Mouse (Mus musculus): ENCODE measurements around the gene Ift88. TPM values are rescaled to one million over a fixed set of nuclear protein-coding genes. Genes with fewer than 3 reads are reported as not detected.

The Ift88 gene
- polyA plus RNA-seq, 1 experiment from 2014 or later: 6.1 TPM

- H3K9ac ChIP-seq: no peak overlapping the region
- H3K4me1 ChIP-seq: peaks cover 6% of the 10 kb centered on the region
- H3K27ac ChIP-seq (replicated peaks): no peak overlapping the region
- H3K27me3 ChIP-seq (replicated peaks): peaks cover 8% of the 10 kb centered on the region; the same call in 1 of the 2 replicates
- no peak overlapping the region for H3K4me3 ChIP-seq
- H3K36me3 ChIP-seq: peaks cover 21% of the 10 kb centered on the region
- WGBS: 23% methylated on average over 13 of the region's 13 CpGs
- H3K9me3 ChIP-seq: no peaks in the 10 kb centered on the region
- ATAC-seq (ENCODE audit: extremely low read depth, insufficient number of reproducible peaks, low FRiP score, low TSS enrichment): no peak
- no peak overlapping the region for H3K4me2 ChIP-seq
These were observed 122.7 kb downstream of the Ift88 start for GRCm38 (mm10) chr14:57546557-57547021.

GRCm38 (mm10) chr14:57547062-57547461 lies 123.2 kb downstream of the Ift88 start:
- WGBS: 74% methylated on average over 5 of the region's 5 CpGs
- Histone ChIP-seq H3K9me3 (no peaks in the 10 kb centered on the region), H3K27me3 (replicated peaks) (peaks cover 4% of the 10 kb centered on the region; the same call in 1 of the 2 replicates), H3K4me3 (no peak overlapping the region), H3K4me1 (peaks cover 6% of the 10 kb centered on the region), H3K36me3 (peaks cover 21% of the 10 kb centered on the region), H3K27ac (replicated peaks) (no peak overlapping the region), H3K9ac (no peak overlapping the region), H3K4me2 (no peak overlapping the region)
- no peak for ATAC-seq (ENCODE audit: extremely low read depth, insufficient number of reproducible peaks, low FRiP score, low TSS enrichment)

- H3K36me3 ChIP-seq: peaks cover 30% of the 10 kb centered on the region
- H3K4me2 ChIP-seq: no peak overlapping the region
- H3K9ac ChIP-seq: no peak overlapping the region
- no peak for ATAC-seq (ENCODE audit: extremely low read depth, insufficient number of reproducible peaks, low FRiP score, low TSS enrichment)
- H3K9me3 ChIP-seq: no peaks in the 10 kb centered on the region
- H3K27ac ChIP-seq (replicated peaks): no peak overlapping the region
- no peak overlapping the region for H3K4me3 ChIP-seq
- no peaks in the 10 kb centered on the region for H3K27me3 ChIP-seq (replicated peaks)
- no peaks in the 10 kb centered on the region for H3K4me1 ChIP-seq
These were observed 129.1 kb downstream of the Ift88 start for GRCm38 (mm10) chr14:57552945-57553344.

GRCm38 (mm10) chr14:57554434-57554833 lies 130.6 kb downstream of the Ift88 start:
- ATAC-seq (ENCODE audit: extremely low read depth, insufficient number of reproducible peaks, low FRiP score, low TSS enrichment): no peak

GRCm38 (mm10) chr14:57555471-57556070 lies 131.7 kb downstream of the Ift88 start:
- H3K4me2 ChIP-seq: no peak overlapping the region
- H3K27ac ChIP-seq (replicated peaks): no peak overlapping the region
- H3K9me3 ChIP-seq: no peaks in the 10 kb centered on the region
- no peak overlapping the region for H3K9ac ChIP-seq
- no peaks in the 10 kb centered on the region for H3K27me3 ChIP-seq (replicated peaks)
- H3K4me3 ChIP-seq: no peak overlapping the region
- peaks cover 9% of the 10 kb centered on the region for H3K36me3 ChIP-seq
- H3K4me1 ChIP-seq: no peaks in the 10 kb centered on the region
- WGBS: 78% methylated on average over 7 of the region's 7 CpGs
- no peak for ATAC-seq (ENCODE audit: extremely low read depth, insufficient number of reproducible peaks, low FRiP score, low TSS enrichment)

More at GRCm38 (mm10) chr14:57554434-57554833, 130.6 kb downstream of the Ift88 start:
- H3K27ac ChIP-seq (replicated peaks): no peak overlapping the region
- 81% methylated on average over 5 of the region's 5 CpGs for WGBS
- no peaks in the 10 kb centered on the region for H3K4me1 ChIP-seq
- peaks cover 20% of the 10 kb centered on the region for H3K36me3 ChIP-seq
- no peak overlapping the region for H3K9ac ChIP-seq
- H3K4me3 ChIP-seq: no peak overlapping the region
- no peak overlapping the region for H3K4me2 ChIP-seq
- no peaks in the 10 kb centered on the region for H3K9me3 ChIP-seq
- H3K27me3 ChIP-seq (replicated peaks): no peaks in the 10 kb centered on the region

- no peak overlapping the region for H3K4me3 ChIP-seq
- 70% methylated on average over 1 of the region's 1 CpGs for WGBS
- H3K9ac ChIP-seq: no peak overlapping the region
- no peak overlapping the region for H3K27ac ChIP-seq (replicated peaks)
- H3K27me3 ChIP-seq (replicated peaks): no peaks in the 10 kb centered on the region
- ATAC-seq (ENCODE audit: extremely low read depth, insufficient number of reproducible peaks, low FRiP score, low TSS enrichment): no peak
- no peak overlapping the region for H3K4me2 ChIP-seq
- H3K9me3 ChIP-seq: no peaks in the 10 kb centered on the region
- peaks cover 9% of the 10 kb centered on the region for H3K36me3 ChIP-seq
- H3K4me1 ChIP-seq: no peaks in the 10 kb centered on the region
These were observed 133.1 kb downstream of the Ift88 start for GRCm38 (mm10) chr14:57556922-57557321.

GRCm38 (mm10) chr14:57565626-57566025 lies 141.8 kb downstream of the Ift88 start:
- Histone ChIP-seq H3K4me2 (no peak overlapping the region), H3K9me3 (no peaks in the 10 kb centered on the region), H3K4me3 (no peak overlapping the region), H3K4me1 (peaks cover 2% of the 10 kb centered on the region), H3K9ac (no peak overlapping the region), H3K36me3 (peaks cover 10% of the 10 kb centered on the region; the same call in 1 of the 2 replicates), H3K27me3 (replicated peaks) (no peaks in the 10 kb centered on the region), H3K27ac (replicated peaks) (no peak overlapping the region)
- 83% methylated on average over 6 of the region's 6 CpGs for WGBS
- ATAC-seq (ENCODE audit: extremely low read depth, insufficient number of reproducible peaks, low FRiP score, low TSS enrichment): no peak

Other genes starting within 250 kb of the Ift88 start
- 12.1 and 15.6 TPM in 2 replicates for gene Cryl1, start 25.5 kb upstream of the Ift88 start, polyA plus RNA-seq (2015; fragmentation: Nextera tagmentation; extraction: Ambion mirVana)
- gene Il17d, start 100.7 kb downstream of the Ift88 start, polyA plus RNA-seq (2015; fragmentation: Nextera tagmentation; extraction: Ambion mirVana): 1.1 and 1.5 TPM in 2 replicates
- gene Eef1akmt1, start 147.6 kb downstream of the Ift88 start, polyA plus RNA-seq (2015; fragmentation: Nextera tagmentation; extraction: Ambion mirVana): 62.2 and 71.4 TPM in 2 replicates
- gene Xpo4, start 241.4 kb downstream of the Ift88 start, polyA plus RNA-seq (2015; fragmentation: Nextera tagmentation; extraction: Ambion mirVana): 12.0 TPM in 2 replicates